Mouse (Mus musculus) mesoderm, embryonic 11.5 days (tissue): ENCODE results near the gene Hilpda.
A peak's percentile ranks its signal among the peaks of the same experiment; 100 is the strongest.

Experiments used
- DNase-seq: peaks from one replicate; pipeline ENCODE4 v3.0.0-alpha.2; 2012; ENCODE audit warnings: low read depth, low spot score

Hilpda gene

GRCm38 (mm10) chr6:29272312-29273072 lies at the start of gene Hilpda:
Gene Hilpda (plus strand): TSS chr6:29272488.
- DNase-seq, result peak; percentile 97

- no peak for DNase-seq
These were observed 42.9 kb upstream of the Hilpda start for GRCm38 (mm10) chr6:29229265-29229913.

- DNase-seq, result no peak
These were observed 41.9 kb upstream of the Hilpda start for GRCm38 (mm10) chr6:29230386-29230785.

GRCm38 (mm10) chr6:29231799-29232198 lies 40.5 kb upstream of the Hilpda start:
- DNase-seq, result no peak

GRCm38 (mm10) chr6:29232321-29232720 lies 40.0 kb upstream of the Hilpda start:
- DNase-seq, result no peak

GRCm38 (mm10) chr6:29233710-29234109 lies 38.6 kb upstream of the Hilpda start:
- DNase-seq, result no peak

GRCm38 (mm10) chr6:29234272-29234671 lies 38.0 kb upstream of the Hilpda start:
- no peak for DNase-seq

GRCm38 (mm10) chr6:29240806-29241205 lies 31.5 kb upstream of the Hilpda start:
- peak; percentile 74 for DNase-seq

- DNase-seq, result no peak
These were observed 30.6 kb upstream of the Hilpda start for GRCm38 (mm10) chr6:29241697-29242096.

GRCm38 (mm10) chr6:29242265-29242664 lies 30.0 kb upstream of the Hilpda start:
- DNase-seq, result no peak

GRCm38 (mm10) chr6:29245272-29246120 lies 26.8 kb upstream of the Hilpda start:
- no peak for DNase-seq

- DNase-seq, result no peak
These were observed 26.1 kb upstream of the Hilpda start for GRCm38 (mm10) chr6:29246183-29246582.

- no peak for DNase-seq
These were observed 25.7 kb upstream of the Hilpda start for GRCm38 (mm10) chr6:29246585-29246984.

- DNase-seq, result no peak
These were observed 25.2 kb upstream of the Hilpda start for GRCm38 (mm10) chr6:29247072-29247471.

- DNase-seq, result no peak
These were observed 12.9 kb upstream of the Hilpda start for GRCm38 (mm10) chr6:29259418-29259817.

- DNase-seq, result no peak
These were observed 10.5 kb upstream of the Hilpda start for GRCm38 (mm10) chr6:29261831-29262230.

GRCm38 (mm10) chr6:29263650-29264455 lies 8.4 kb upstream of the Hilpda start:
- DNase-seq, result no peak

GRCm38 (mm10) chr6:29264456-29264781 lies 7.9 kb upstream of the Hilpda start:
- DNase-seq, result no peak

- DNase-seq, result no peak
These were observed 5.4 kb upstream of the Hilpda start for GRCm38 (mm10) chr6:29266936-29267335.

- no peak for DNase-seq
These were observed 3.2 kb upstream of the Hilpda start for GRCm38 (mm10) chr6:29269006-29269668.

- DNase-seq, result no peak
These were observed 1.3 kb upstream of the Hilpda start for GRCm38 (mm10) chr6:29270961-29271360.
